Mouse (Mus musculus) limb, embryonic 14.5 days (tissue): ENCODE results near the gene Cnn3. TPM values are rescaled to one million over a fixed set of nuclear protein-coding genes. Genes with fewer than 3 reads are reported as not detected.

Experiments used
- ATAC-seq: fragments of 200-750 bp; cut with Nextera tagmentation; 2 replicates; pipeline ENCODE4 v1.8.0; 2017; ENCODE audit warnings: low read depth, moderate number of reproducible peaks, moderate TSS enrichment; ENCODE audit not compliant: low FRiP score
- DNase-seq: peaks from one replicate; pipeline ENCODE4 v3.0.0-alpha.2; 2015; ENCODE audit warnings: low spot score
- H3K27ac ChIP-seq: fragments of 300-500 bp; sonication (generic); replicated peaks from 2 replicates; pipeline ENCODE4 v1.5.1; 2014; ENCODE audit warnings: low read depth, mild to moderate bottlenecking, low read length, moderate library complexity, mixed read lengths
- H3K27me3 ChIP-seq: fragments of 300-500 bp; sonication (generic); 2 replicates; pipeline ENCODE4 v1.6.1; 2014; ENCODE audit warnings: low read length, mixed read lengths; ENCODE audit not compliant: control insufficient read depth, insufficient read depth
- H3K36me3 ChIP-seq: fragments of 300-500 bp; sonication (generic); 2 replicates; pipeline ENCODE4 v1.6.1; 2014; ENCODE audit warnings: mild to moderate bottlenecking, low read length, moderate library complexity, mixed read lengths; ENCODE audit not compliant: control insufficient read depth, insufficient read depth
- H3K4me1 ChIP-seq: fragments of 300-500 bp; sonication (generic); 2 replicates; pipeline ENCODE4 v1.6.1; 2014; ENCODE audit warnings: antibody characterized with exemption, low read length, mixed read lengths; ENCODE audit not compliant: control insufficient read depth, insufficient read depth
- H3K4me2 ChIP-seq: fragments of 300-500 bp; sonication (generic); replicated peaks from 2 replicates; pipeline ENCODE4 v1.6.1; 2014; ENCODE audit warnings: low read depth, mild to moderate bottlenecking, low read length, moderate library complexity; ENCODE audit not compliant: severe bottlenecking
- H3K4me3 ChIP-seq: fragments of 300-500 bp; sonication (generic); replicated peaks from 2 replicates; pipeline ENCODE4 v1.5.1; 2014; ENCODE audit warnings: low read length
- H3K9ac ChIP-seq: fragments of 300-500 bp; sonication (generic); 2 replicates; pipeline ENCODE4 v1.6.1; 2014; ENCODE audit warnings: mild to moderate bottlenecking, low read depth, low read length, moderate library complexity; ENCODE audit not compliant: severe bottlenecking
- H3K9me3 ChIP-seq: fragments of 300-500 bp; sonication (generic); 2 replicates; pipeline ENCODE4 v1.6.1; 2016; ENCODE audit warnings: low read length; ENCODE audit not compliant: control insufficient read depth
- POLR2A ChIP-seq: fragments of 200-500 bp; IDR thresholded peaks from 2 replicates; pipeline ENCODE4 v1.8.0; 2012; ENCODE audit warnings: inconsistent platforms, mild to moderate bottlenecking, moderate library complexity, borderline replicate concordance; ENCODE audit not compliant: insufficient read depth, insufficient read length; ENCODE audit errors: extremely low read depth
- WGBS: fragments of 180-500 bp; shearing (Covaris S2); extraction: QIAGEN DNeasy Blood & Tissue Kit; methylation state at CpG from one replicate; pipeline ENCODE4 v1.1.7; 2014; 5-methylcytosine and 5-hydroxymethylcytosine counted together
- polyA plus RNA-seq, 2 experiments: library from polyadenylated mRNA; depleted of rRNA in 1 of 2; stranded (reverse) in 1 of 2; unstranded in 1 of 2; fragments of >200 nt; fragmentation: Nextera tagmentation in 1 of 2; extraction: Ambion mirVana in 1 of 2; gene quantifications; 2 replicates each; pipeline versions ENCODE4 v1.2.1 to v1.2.3; 2012 to 2014

Cnn3 gene
- polyA plus RNA-seq, 2 experiments = 674 to 746 TPM

- no peak for TF ChIP-seq POLR2A
- WGBS = 63% methylated on average over 10 of the region's 10 CpGs
- H3K4me3 ChIP-seq = no peak overlapping the region
- H3K27ac ChIP-seq = no peak overlapping the region
- ATAC-seq (no peak), DNase-seq (no peak)
- H3K36me3 ChIP-seq = peaks cover 10% of the 10 kb centered on the region
- H3K9ac ChIP-seq = no peak overlapping the region
- H3K27me3 ChIP-seq = no peaks in the 10 kb centered on the region
- peaks cover 27% of the 10 kb centered on the region for H3K4me1 ChIP-seq
- H3K4me2 ChIP-seq = no peak overlapping the region
- H3K9me3 ChIP-seq = no peaks in the 10 kb centered on the region
These were observed 39.5 kb downstream of the Cnn3 start for GRCm38 (mm10) chr3:121465795-121466194.

GRCm38 (mm10) chr3:121467094-121467552, 40.8 kb downstream of the Cnn3 start:
- whole genome bisulfite sequencing = 78% methylated on average over 10 of the region's 10 CpGs
- Histone ChIP-seq H3K4me2 (no peak overlapping the region), H3K9ac (no peak overlapping the region), H3K4me3 (no peak overlapping the region), H3K4me1 (peaks cover 27% of the 10 kb centered on the region), H3K27me3 (no peaks in the 10 kb centered on the region), H3K36me3 (no peaks in the 10 kb centered on the region), H3K9me3 (no peaks in the 10 kb centered on the region), H3K27ac (no peak overlapping the region)
- DNase-seq (no peak), ATAC-seq (no peak)
- no peak for TF ChIP-seq POLR2A

GRCm38 (mm10) chr3:121468136-121468535, 41.8 kb downstream of the Cnn3 start:
- 38% methylated on average over 1 of the region's 2 CpGs for WGBS

GRCm38 (mm10) chr3:121469185-121469975, 43.1 kb downstream of the Cnn3 start:
- H3K27me3 ChIP-seq = no peaks in the 10 kb centered on the region
- no peak overlapping the region for H3K4me3 ChIP-seq
- TF ChIP-seq POLR2A = no peak
- peak overlapping the region; percentile 35 for H3K4me2 ChIP-seq
- ATAC-seq = peak; percentile 84
- peak overlapping the region; percentile 88 for H3K27ac ChIP-seq
- H3K36me3 ChIP-seq = no peaks in the 10 kb centered on the region
- peak; percentile 74 for DNase-seq
- H3K9ac ChIP-seq = peak overlapping the region; percentile 29; the same call in 1 of the 2 replicates
- 3% methylated on average over 13 of the region's 13 CpGs for WGBS
- peaks cover 22% of the 10 kb centered on the region for H3K4me1 ChIP-seq
- no peaks in the 10 kb centered on the region for H3K9me3 ChIP-seq

More at GRCm38 (mm10) chr3:121468136-121468535, 41.8 kb downstream of the Cnn3 start:
- ATAC-seq (no peak), DNase-seq (no peak)
- H3K36me3 ChIP-seq = no peaks in the 10 kb centered on the region
- 0 out of 2 replicates have a peak overlapping the region, but pooled peaks have one; percentile 88 for H3K27ac ChIP-seq
- no peak overlapping the region for H3K4me3 ChIP-seq
- no peak overlapping the region for H3K9ac ChIP-seq
- H3K4me2 ChIP-seq = no peak overlapping the region
- H3K4me1 ChIP-seq = peaks cover 26% of the 10 kb centered on the region
- no peaks in the 10 kb centered on the region for H3K27me3 ChIP-seq
- no peaks in the 10 kb centered on the region for H3K9me3 ChIP-seq
- no peak for TF ChIP-seq POLR2A

GRCm38 (mm10) chr3:121471703-121472102, 45.4 kb downstream of the Cnn3 start:
- ATAC-seq = no peak
- no peak overlapping the region for H3K27ac ChIP-seq
- DNase-seq = no peak
- WGBS = 54% methylated on average over 11 of the region's 11 CpGs
- peaks cover 16% of the 10 kb centered on the region for H3K4me1 ChIP-seq
- no peak overlapping the region for H3K4me2 ChIP-seq
- no peak for TF ChIP-seq POLR2A
- H3K36me3 ChIP-seq = no peaks in the 10 kb centered on the region
- no peaks in the 10 kb centered on the region for H3K9me3 ChIP-seq
- H3K9ac ChIP-seq = no peak overlapping the region
- no peaks in the 10 kb centered on the region for H3K27me3 ChIP-seq
- no peak overlapping the region for H3K4me3 ChIP-seq
